Mouse (Mus musculus) fat pad, adult 2 months (tissue): Measurements from ENCODE around the gene Gpsm2.
A peak's percentile ranks its signal among the peaks of the same experiment; 100 is the strongest.

Source experiments
- DNase-seq: peaks from one replicate; pipeline ENCODE4 v3.0.0-alpha.2; 2011; ENCODE audit warnings: low read depth, low spot score; ENCODE audit errors: extremely low read depth

The Gpsm2 gene

DNA sequence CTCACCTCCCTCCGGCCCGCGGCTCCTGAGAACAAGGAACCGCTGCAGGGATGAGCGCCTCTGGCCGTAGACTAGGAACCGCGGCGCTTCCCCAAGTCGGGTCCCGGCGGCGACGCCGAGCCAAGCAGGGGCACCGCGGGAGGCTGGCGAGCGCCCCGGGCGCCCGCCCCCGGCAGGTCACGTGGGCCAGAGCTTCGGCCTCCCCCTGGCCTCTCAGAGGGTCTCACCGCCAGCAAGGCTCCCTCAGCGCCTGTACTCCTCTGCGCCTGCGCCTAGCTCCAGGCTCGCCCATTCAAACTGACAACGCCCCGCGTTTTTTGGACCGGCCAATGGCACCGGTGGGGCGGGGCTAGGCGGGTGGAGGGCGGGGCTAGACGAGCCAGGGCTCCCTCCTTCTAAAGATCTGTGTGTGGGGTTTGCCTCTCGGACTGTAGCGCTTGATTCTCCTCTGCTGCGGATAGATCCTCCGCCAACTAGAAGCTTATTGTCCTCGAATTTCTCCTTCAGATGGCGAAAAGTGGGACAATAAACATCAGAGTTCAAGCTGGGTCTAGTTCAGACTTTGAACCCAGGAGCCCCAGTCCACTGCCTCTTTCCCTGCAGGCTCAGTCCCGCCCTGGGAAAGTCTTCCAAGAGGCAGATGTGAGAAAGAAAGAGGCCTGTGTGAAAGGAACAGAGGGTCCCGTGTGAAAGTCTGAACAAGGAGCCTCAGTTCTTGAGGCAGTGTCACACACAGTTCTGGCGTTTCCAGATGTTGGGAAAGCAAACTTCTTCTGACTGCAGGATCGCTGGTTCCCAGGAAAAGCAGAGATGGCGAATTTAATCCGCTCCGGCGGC lies at the start of gene Gpsm2:
Gene Gpsm2, minus strand, starts transcription at position 274 of the 837 bp plus-strand sequence.
- DNase-seq = no peak

DNA sequence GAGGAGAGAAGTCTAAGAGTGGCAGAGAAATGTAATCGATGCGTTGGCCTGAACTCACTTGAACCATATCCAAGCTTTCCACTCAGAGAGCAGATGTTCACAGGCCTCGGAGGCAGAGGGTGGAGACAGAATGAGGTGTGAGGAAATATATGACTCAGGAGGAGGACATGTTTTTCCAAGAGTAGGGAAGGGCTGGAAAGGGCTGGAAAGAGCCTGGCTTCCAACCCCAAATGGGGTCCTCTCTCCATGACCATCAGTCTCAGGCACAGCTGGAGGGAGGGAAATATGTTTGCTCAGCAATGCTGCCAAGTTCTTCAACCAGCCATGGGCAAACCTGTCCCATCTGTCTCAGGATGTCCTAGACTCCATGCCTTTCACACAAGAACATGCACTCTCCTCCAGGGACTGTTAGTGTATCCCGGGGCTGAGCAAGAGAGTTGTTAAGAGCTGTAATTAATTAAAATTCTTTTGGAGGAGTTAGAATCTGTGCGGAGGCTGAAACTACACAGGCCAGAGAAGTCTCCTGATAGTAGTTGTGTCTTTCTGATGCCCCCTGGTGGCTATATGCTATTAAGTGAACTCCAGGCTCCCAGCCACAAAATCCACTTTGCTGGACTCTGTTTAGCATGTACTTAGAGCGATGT lies 48.7 kb upstream of the Gpsm2 start:
- peak; percentile 90 for DNase-seq

DNA sequence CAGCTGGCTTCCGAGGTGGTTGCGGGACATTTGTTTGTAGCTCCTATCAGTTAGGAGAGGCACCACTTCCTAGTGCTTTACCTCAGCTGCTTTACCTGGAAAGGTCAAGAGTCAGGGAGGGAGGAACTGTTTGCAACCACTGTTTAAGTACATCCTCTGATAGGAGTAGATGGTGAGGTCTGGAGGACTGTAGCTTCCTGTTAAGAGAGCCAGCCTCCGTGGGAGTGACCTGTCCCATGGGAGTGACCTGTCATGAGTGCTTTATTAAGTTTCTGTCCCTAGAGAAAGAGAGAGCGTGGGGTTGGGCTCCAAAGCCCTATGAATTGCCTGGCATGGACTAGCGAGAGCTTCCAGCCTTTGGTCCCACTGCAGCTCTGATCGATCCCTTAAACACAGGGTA lies 47.4 kb upstream of the Gpsm2 start:
- no peak for DNase-seq

DNA sequence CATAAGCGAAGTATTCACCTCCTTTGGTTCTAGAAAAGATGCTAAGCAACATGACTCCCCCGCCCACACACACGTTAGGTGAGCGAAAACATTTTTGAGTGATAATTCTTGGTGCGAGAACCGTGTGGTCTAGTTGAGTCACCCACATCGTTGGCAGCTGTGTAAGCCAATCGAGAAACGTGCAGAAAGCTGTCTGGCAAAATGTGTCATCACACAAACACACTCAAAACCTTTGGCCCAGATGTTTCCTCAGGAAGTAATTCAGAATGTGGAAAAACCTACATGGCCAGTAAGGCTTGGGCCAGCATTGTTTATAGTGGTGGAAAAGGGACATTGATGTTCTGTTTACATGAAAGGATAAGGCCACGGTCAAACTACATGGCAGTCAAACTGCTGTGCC lies 45.3 kb upstream of the Gpsm2 start:
- DNase-seq = no peak

DNA sequence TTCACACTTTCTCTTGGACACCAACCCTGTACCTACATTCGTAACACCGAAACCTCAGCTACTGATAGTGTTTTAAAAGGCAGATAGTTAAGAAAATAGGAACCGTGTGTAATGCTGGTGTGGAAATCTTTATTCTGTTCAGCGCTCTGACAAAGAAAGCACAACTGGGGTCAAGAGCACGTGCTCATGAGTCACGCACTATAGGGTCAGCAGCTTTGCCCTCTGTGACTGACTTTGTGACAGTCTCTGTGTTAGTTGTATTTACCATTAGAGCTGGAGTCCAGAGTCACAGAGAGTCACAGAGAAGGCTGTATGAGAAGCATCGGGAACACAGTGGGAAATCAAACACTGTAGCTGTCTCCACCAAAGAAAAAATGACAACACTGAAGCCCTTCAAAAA lies 44.8 kb upstream of the Gpsm2 start:
- no peak for DNase-seq

DNA sequence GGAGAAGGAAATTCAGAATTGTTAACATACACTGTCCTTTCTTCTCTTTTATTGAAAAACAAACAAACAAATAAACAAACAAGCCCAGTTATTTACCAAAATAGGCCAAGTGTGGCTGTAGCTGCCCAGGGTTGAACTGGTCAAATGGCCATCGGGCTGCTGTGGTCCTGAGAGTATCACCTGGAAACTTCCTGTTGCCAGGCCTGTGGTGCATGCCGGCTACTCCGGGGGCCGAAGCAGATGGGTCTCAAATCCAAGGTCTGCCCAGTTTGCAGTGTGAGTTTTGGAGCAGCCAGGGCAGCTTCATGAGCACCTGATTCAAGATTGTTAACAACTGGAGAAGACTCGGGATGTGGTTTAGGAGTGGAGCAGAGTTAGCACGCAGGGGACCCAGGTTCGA lies 43.4 kb upstream of the Gpsm2 start:
- no peak for DNase-seq

DNA sequence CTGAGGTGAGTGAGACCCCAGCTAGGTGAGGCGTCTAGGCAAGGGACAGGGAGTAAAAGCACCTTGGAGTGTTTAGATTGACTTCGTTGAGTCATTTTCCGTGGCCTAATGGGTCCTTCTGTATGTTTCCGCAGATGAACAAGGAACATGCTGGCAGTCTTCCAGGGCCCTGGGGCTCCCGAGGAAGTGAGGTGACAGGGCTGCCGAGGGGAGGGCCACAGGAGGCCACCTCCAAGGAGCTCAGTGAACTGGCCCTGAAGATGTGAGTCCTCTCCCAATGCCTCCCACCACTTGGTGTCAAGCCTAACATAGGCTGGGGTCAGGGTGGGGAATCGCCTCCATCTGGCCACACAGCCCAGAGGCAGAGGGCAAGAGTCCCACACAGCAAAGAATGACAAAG lies 42.9 kb upstream of the Gpsm2 start:
- no peak for DNase-seq

DNA sequence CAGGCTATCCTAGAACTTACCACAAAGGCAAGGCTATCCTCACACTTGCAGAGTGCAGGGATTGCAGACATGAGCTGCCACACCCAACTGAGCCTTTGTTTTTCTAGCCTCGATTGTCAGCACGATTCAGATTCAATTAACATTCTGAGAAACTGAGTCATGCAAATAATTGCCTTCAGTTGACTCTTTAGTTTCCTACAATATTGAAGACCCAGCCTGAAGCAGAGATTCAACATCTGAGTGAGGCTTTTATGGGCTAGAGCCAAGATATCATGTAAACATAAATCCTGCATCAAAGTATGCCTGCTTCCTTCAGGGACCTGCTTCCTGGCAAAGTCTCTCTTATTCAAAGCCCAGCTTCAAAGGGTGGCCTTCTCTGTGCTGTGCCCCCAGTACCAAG lies 41.6 kb upstream of the Gpsm2 start:
- no peak for DNase-seq

DNA sequence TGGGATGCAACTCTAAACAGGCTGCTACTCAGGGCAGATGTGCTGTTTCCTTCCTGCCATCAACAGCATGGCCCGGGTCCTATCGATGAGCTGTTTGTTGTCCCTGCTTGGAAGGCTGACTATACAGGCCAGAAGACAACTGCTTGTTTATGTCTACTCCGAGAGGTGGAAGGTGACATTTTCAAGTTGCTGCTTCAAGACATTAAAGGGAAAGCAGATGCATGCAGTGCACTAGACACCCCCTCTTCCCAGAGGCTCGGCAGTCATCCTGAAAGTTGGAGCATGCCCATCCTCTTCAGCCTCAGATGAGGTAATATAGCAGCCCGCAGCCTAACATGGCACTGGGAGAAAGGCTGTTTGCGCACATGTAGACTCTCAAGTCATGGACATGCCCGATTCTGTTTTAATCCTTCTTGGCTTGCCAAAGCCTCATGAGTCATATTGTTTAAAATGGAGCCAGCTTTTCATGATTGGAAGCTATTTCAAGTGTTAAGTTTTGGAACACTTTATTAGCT lies 40.5 kb upstream of the Gpsm2 start:
- DNase-seq = peak; percentile 96

DNA sequence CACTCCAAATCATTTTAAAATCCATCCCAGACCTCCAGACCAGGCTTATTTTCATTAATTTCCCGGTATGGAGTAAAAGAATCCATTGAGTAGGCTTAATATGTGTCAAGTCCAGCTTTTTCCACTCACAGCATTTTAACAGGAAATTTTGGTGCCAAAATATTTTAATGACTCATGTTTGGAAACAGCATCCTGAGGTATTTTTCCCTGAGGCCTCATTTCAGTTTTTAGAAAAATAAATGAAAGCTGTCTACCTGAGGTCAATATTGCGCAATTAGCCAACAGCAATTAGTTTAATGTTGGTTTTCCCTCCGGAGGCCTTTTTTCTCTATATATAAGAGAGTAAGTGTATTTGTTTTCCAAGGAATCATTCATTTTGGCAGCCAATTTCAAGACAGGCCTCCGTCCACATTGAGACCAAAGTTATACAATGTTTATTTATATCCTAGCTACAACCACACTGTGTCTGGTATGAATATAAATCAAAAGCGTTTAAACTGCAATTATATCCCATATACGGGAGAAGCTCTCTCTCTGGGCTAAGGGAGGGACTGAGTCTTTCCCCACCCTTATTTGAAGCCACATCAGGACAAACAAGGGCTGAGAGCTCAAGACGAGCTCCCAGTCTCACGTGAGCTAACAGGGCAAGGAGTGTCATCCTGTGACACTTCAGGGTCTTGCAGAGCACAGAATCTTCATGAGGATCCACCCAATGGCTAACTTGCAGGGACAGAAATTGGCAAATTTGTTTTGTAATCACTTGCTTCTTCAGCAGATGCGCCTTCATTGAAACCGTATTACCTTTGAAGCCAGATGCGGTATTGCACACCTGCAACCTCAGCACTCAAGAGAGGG lies 37.7 kb upstream of the Gpsm2 start:
- DNase-seq = no peak

DNA sequence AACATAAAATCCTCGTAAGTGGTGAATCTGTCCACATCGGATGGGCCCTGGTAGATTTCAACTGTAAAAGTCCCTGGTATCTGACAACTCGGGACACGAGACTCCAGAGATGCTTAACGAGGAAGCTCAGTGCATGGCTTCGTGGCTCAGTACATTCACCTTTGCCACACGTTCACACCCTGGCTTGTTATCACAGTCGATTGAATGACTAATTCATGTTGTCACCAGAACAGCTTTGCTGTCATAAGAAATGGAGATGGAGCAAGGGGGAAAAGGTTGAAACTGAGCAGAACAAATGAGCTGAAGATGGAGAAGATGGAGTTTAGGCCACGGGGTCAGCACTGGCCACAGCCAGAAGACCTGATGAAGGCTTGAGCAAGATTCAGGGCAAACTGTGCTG lies 35.5 kb upstream of the Gpsm2 start:
- DNase-seq = no peak

DNA sequence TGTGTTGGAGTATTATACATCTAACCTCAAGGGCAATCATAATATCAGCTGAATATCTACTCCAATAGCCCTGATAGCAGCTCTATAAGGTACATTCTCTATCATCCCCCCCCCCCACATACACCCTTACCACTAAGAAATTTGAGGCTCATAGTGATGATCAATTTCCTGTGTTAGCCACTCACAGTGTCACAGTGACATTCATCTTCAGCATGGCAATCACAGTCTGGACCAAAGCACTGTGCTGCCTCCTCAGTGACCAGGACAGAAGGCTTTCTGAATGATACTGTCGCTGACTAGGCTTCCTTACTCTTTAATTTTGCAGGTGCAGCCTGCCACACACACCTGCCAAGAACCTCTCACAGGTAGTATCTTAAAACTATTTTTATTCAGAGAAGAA lies 34.0 kb upstream of the Gpsm2 start:
- DNase-seq = no peak

DNA sequence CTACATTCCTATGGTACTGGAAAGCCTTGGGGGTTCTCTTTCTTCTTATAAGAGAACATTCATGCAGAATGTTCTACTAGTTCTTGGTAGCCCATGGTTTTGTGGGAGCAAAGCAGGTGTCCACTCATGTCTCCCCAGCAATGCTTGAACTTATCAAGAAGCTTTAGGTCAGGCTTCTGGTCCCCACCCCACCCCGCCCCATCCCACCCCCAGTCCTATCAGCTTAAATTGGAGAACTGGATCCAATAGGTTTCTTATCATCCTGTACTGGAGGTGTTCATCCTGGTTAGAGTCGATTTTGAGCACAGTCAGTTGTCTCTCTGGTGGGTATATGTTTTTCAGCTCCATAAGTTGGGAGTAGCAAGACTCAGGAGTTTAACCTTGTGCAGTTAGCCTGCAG lies 33.4 kb upstream of the Gpsm2 start:
- DNase-seq = no peak

DNA sequence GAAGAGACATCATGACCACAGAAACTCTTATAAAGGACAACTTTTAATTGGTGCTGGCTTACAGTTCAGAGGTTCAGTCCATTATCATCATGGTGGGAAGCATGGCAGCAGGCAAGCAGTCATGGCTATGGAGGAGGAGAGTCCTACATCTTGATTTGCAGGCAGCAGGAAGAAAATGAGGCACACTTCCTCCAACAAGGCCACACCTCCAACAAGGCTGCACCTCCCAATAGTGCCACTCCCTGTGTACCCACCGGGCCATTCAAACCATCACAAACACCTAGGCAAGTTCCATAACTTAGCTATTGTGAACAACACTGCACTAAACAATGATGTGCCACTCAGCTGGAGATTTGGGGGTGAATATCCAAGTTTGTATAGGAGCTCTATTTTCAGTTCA lies 32.4 kb upstream of the Gpsm2 start:
- DNase-seq = no peak

DNA sequence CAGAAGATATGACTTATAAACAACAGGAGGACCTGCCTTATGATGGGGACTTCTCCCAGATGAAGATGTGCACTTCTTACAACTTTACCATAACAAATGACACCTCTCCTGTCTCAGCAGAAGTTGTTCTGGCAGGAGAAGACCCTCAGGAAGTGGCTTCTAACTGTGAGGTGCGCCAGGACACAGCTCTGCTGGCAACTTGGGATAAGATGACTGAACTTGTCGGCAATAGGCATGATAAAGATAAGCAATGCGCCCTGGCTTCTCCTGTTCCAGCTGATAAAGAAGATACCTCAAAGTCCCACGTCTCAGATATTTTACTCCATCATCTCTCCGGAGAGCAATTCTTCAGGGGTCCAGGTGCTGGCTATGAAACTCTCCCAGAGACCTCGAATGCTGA lies 29.6 kb upstream of the Gpsm2 start:
- no peak for DNase-seq

DNA sequence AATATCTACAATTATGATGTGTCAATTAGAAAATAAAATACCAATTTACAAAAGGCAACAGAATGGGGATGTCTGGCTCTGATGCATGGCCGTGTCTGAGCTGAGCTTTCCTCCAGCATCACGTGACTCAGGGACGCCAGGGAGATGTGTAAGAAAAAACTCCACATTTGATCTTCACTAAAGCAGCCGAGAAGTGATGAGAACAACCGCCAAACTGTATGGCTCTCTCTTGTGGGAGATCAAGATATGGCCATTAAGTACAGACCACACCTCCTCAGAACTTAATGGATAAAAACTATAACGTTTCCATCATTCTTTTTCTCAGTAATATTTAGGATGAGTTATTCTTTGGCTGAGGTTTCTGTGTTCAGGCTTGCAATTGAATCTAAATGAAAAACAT lies 29.0 kb upstream of the Gpsm2 start:
- no peak for DNase-seq

DNA sequence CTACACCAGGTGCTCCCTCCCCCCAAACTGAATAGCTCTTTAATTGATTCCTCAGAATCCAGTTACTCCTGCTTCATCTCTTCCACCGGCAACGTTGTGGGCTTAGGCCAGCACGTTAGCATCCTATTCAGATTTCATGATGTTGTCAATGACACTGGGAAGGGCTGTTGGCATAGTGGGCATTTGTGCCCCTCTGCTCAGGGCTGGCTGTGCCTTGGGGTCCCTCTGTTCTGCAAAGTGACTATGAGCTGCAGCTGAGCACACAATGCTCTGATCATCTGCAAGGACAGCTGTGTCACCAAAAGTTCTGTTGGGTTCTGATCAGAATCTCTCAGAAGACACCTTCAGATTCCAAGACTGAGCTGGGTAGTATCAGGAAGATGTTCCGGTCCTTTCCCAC lies 22.0 kb upstream of the Gpsm2 start:
- DNase-seq = no peak

DNA sequence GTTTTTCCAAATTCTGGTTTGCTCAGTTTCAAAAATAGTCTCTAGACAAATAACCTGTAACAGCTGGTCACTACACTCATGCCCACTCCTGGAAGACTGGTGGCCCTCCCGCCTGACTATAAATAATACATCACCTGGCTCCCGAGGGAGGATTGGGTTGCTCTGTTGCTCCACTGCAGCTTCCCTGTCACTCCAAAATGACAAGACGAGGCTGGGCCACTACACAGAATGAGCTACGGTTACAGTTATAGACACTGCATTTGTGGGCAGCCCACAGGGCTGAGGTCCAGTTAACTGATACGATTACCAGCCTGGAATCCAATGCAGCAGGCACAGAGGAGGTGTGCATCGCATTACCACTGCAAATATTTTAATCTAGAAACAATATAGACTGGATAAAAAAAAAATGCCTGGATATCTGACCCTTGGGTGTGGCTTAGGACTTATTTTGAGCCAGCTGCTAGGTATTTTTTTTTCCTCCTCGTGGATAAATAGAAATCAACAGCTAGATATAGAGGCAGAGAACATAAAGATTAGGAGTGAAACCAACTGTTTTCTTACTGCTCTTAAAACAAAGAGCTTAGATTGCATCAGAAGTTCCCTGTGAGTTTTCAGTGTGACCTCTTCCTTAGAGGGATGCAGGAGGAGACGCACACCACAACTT lies 17.1 kb upstream of the Gpsm2 start, which contains the start of gene Aknad1:
Gene Aknad1, plus strand, starts transcription at position 614 of the 664 bp plus-strand sequence.
- no peak for DNase-seq

DNA sequence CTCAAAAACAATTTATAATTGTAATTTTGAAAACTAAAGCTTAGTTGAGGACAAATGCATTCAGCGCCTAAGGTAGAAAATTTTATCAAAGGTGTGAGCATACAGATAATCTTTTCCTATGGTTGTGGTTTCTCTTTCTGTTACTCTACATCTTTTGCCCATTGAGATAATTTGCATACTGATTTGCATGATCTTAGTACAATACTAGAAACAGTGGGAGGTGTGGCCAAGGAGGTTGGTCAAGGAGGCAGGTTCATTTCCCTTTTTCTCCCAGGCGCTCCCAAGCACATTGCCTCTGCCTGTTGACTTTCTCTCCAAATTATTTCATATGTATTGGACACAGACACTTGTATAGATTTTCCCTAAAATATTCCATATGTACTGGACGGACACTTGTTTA lies 15.7 kb upstream of the Gpsm2 start:
- no peak for DNase-seq

DNA sequence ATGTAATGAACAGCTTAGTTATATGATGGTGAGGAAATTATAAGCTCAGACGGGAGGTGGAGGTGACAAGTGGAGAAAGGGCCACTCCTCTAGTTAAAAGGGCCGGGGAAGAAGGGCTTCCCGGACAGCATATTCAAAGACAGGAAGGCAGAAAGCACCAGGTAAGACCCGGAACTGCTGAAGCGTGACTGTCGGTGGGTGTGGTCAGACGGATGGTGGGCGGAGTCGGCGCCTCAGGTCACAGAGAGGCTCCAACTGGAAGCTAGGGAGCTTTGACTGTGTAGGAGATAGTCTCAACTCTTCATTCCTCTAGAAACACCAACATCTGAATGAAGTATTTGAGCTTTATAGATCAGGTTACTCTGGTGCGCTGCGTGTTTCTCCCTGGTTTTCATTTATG lies 8.2 kb upstream of the Gpsm2 start:
- DNase-seq = no peak

DNA sequence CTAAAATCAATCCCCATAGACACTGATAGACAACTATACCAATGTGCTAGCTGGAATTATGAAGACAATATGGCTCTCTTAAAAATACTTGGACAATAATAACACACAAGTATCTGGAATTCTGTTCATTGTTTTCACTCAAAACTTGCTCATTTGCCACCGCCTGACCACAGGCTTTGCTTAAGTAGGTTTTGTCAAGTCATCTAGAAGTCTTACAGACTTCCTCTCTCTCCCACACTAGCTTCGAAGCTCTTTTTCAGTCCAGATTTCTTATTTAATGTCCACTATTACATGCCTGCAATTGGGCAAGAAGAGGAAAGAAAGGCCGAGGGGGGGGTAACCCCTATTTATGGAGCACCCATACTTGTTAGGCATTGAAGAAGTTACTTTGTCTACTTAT lies 5.7 kb upstream of the Gpsm2 start:
- DNase-seq = no peak
